Mouse (Mus musculus): ENCODE results near the gene Gm5936. TPM values are rescaled to one million over a fixed set of nuclear protein-coding genes. Genes with fewer than 3 reads are reported as not detected.

Gm5936 gene
- not detected in 2 replicates for polyA plus RNA-seq (2012; rRNA removed)

GRCm38 (mm10) chrX:74836842-74837522 lies at the start of gene Gm5936:
Gene Gm5936, plus strand, starts transcription at chrX:74837196.

Other genes starting within 250 kb of the Gm5936 start
- gene Olfr1325, start 244.5 kb upstream of the Gm5936 start, polyA plus RNA-seq (2012; rRNA removed): not detected in 2 replicates
- gene Gm5640, start 191.6 kb upstream of the Gm5936 start, polyA plus RNA-seq (2012; rRNA removed): 0.05 TPM in 1 of 2 replicates, not detected in the other
- not detected in 2 replicates for gene Gm6890, start 96.3 kb upstream of the Gm5936 start, polyA plus RNA-seq (2012; rRNA removed)
- gene Gab3, start 248.3 kb downstream of the Gm5936 start, polyA plus RNA-seq (2012; rRNA removed): 0.15 and 0.49 TPM in 2 replicates